Mouse (Mus musculus) lung, embryonic 16.5 days (tissue): ENCODE results near the gene Slc46a1. TPM values are rescaled to one million over a fixed set of nuclear protein-coding genes. Genes with fewer than 3 reads are reported as not detected.

Experiments used
- ATAC-seq: fragments of 200-750 bp; cut with Nextera tagmentation; 2 replicates; pipeline ENCODE4 v1.8.0; 2017; ENCODE audit warnings: low read depth, mild to moderate bottlenecking, moderate library complexity
- H3K27ac ChIP-seq: fragments of 300-500 bp; sonication (generic); 2 replicates; pipeline ENCODE4 v1.5.1; 2014; ENCODE audit warnings: mild to moderate bottlenecking, control low read depth, low read length
- H3K27me3 ChIP-seq: fragments of 300-500 bp; sonication (generic); 2 replicates; pipeline ENCODE4 v1.6.1; 2014; ENCODE audit warnings: low read depth, low read length, mixed read lengths; ENCODE audit not compliant: control insufficient read depth, insufficient read depth
- H3K36me3 ChIP-seq: fragments of 300-500 bp; sonication (generic); 2 replicates; pipeline ENCODE4 v1.6.1; 2014; ENCODE audit warnings: low read length; ENCODE audit not compliant: control insufficient read depth, insufficient read depth
- H3K4me1 ChIP-seq: fragments of 300-500 bp; sonication (generic); replicated peaks from 2 replicates; pipeline ENCODE4 v1.6.1; 2014; ENCODE audit warnings: low read length, mixed read lengths; ENCODE audit not compliant: control insufficient read depth, insufficient read depth
- H3K4me2 ChIP-seq: fragments of 300-500 bp; sonication (generic); 2 replicates; pipeline ENCODE4 v1.6.1; 2014; ENCODE audit warnings: low read depth, low read length, control low read depth
- H3K4me3 ChIP-seq: fragments of 300-500 bp; sonication (generic); 2 replicates; pipeline ENCODE4 v1.5.1; 2014; ENCODE audit warnings: mild to moderate bottlenecking, low read length, control low read depth
- H3K9ac ChIP-seq: fragments of 300-500 bp; sonication (generic); 2 replicates; pipeline ENCODE4 v1.6.1; 2014; ENCODE audit warnings: low read length, control low read depth
- H3K9me3 ChIP-seq: fragments of 300-500 bp; sonication (generic); 2 replicates; pipeline ENCODE4 v1.6.1; 2016; ENCODE audit warnings: low read length; ENCODE audit not compliant: control insufficient read depth
- WGBS: fragments of 180-500 bp; shearing (Covaris S2); extraction: QIAGEN DNeasy Blood & Tissue Kit; methylation state at CpG from one replicate; pipeline ENCODE4 v1.1.7; 2014; 5-methylcytosine and 5-hydroxymethylcytosine counted together
- polyA plus RNA-seq: library from polyadenylated mRNA; unstranded; fragments of >200 nt; fragmentation: Nextera tagmentation; extraction: Ambion mirVana; gene quantifications from 2 replicates; pipeline ENCODE4 v1.2.1, GENCODE M21; 2015

The Slc46a1 gene
- polyA plus RNA-seq, 1 experiment from 2014 or later: 12.2 TPM

GRCm38 (mm10) chr11:78428309-78428708 is 37.2 kb upstream of the Slc46a1 start:
- no peak overlapping the region for H3K9ac ChIP-seq
- ATAC-seq: no peak
- H3K27me3 ChIP-seq: no peaks in the 10 kb centered on the region
- H3K27ac ChIP-seq: no peak overlapping the region
- no peak overlapping the region for H3K4me3 ChIP-seq
- H3K36me3 ChIP-seq: no peaks in the 10 kb centered on the region
- H3K4me1 ChIP-seq: no peaks in the 10 kb centered on the region
- H3K9me3 ChIP-seq: no peaks in the 10 kb centered on the region
- WGBS: 62% methylated on average over 5 of the region's 5 CpGs
- H3K4me2 ChIP-seq: no peak overlapping the region

DNA sequence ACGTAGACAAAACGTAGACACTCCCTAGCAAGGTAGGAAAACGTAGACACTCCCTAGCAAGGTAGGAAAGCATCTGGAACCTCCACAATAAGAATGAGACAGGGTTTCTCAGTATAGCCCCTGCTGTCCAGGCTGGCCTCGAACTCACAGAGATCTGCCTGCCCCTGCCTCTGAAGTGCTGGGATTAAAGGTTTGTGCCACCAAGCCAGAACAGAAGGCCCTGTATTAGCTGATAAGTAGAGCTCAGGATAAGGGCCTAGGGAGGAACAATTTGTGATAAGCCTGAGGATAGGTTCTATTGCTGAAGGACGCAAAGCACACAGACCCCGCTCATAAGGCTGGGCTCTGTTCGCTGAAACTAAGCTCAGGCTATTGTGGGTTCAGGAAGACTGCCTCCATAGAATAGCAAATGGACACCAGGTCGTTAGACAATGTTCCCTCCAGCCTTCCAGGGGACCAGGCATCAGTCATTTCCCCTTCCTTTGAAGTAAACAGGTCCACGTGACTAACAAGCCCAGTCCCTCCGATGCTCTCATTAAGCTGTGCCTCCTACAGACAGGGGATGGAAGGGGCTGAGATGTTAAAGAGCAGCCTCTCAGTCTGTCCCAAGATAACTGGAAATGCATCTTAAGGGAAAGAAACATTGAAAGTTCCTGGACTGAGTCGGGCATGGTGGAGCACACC is 35.2 kb upstream of the Slc46a1 start:
- WGBS: 52% methylated on average over 11 of the region's 11 CpGs
- H3K27me3 ChIP-seq: no peaks in the 10 kb centered on the region
- H3K4me2 ChIP-seq: no peak overlapping the region
- H3K4me1 ChIP-seq: no peaks in the 10 kb centered on the region
- no peaks in the 10 kb centered on the region for H3K36me3 ChIP-seq
- ATAC-seq: no peak
- no peak overlapping the region for H3K9ac ChIP-seq
- no peak overlapping the region for H3K27ac ChIP-seq
- no peaks in the 10 kb centered on the region for H3K9me3 ChIP-seq
- no peak overlapping the region for H3K4me3 ChIP-seq

DNA sequence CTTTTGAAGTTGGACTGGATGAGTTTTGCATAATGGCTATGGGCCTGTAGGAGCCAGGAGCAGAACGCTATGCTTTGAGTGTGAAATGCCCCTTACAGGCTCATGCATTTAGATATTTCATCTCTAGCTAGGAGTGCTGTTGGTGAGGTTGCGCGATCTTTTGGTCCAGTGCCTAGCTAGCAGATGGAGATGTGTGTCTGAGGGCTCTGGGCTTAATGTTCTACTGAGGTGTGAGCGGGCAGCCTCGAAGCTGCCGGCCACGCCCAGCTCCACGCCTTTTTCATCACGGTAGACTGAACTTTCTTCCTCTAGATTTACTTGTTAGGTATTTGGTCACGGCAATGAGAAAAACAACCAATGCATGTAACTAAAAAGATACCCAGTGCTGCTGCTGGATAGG is 34.3 kb upstream of the Slc46a1 start:
- H3K27ac ChIP-seq: no peak overlapping the region
- H3K4me3 ChIP-seq: no peak overlapping the region
- no peak for ATAC-seq
- no peak overlapping the region for H3K9ac ChIP-seq
- H3K4me2 ChIP-seq: no peak overlapping the region
- peaks cover 2% of the 10 kb centered on the region; the same call in 1 of the 2 replicates for H3K4me1 ChIP-seq
- no peaks in the 10 kb centered on the region for H3K27me3 ChIP-seq
- H3K9me3 ChIP-seq: no peaks in the 10 kb centered on the region
- 85% methylated on average over 10 of the region's 10 CpGs for WGBS
- H3K36me3 ChIP-seq: no peaks in the 10 kb centered on the region

DNA sequence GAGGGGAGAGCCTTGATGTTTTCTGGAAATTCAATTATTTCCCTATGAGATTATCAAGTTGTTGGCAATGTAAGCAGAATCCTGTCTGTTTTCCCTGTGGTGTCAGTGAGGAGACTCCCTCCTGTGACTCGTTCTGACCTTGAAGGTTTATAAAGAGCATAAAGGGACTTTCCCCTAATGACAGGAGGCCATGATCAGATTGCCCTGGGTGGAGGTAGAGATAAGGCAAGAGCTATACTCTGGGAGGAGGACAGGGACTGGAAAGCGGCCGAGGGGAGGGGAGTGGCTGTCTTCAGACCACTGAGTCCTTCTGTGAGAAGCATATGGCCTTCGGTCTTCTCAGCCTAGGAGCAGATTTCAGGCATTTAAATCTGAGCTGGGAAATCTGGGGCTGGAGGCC is 31.4 kb upstream of the Slc46a1 start:
- no peak overlapping the region for H3K4me2 ChIP-seq
- no peak overlapping the region for H3K27ac ChIP-seq
- ATAC-seq: no peak
- H3K4me3 ChIP-seq: no peak overlapping the region
- no peak overlapping the region for H3K9ac ChIP-seq
- no peaks in the 10 kb centered on the region for H3K36me3 ChIP-seq
- no peaks in the 10 kb centered on the region for H3K9me3 ChIP-seq
- no peaks in the 10 kb centered on the region for H3K27me3 ChIP-seq
- H3K4me1 ChIP-seq: peaks cover 2% of the 10 kb centered on the region; the same call in 1 of the 2 replicates
- 45% methylated on average over 4 of the region's 4 CpGs for WGBS

GRCm38 (mm10) chr11:78435776-78436349 is 29.6 kb upstream of the Slc46a1 start:
- H3K9ac ChIP-seq: no peak overlapping the region
- H3K27ac ChIP-seq: peak overlapping the region; percentile 14; the same call in 1 of the 2 replicates

DNA sequence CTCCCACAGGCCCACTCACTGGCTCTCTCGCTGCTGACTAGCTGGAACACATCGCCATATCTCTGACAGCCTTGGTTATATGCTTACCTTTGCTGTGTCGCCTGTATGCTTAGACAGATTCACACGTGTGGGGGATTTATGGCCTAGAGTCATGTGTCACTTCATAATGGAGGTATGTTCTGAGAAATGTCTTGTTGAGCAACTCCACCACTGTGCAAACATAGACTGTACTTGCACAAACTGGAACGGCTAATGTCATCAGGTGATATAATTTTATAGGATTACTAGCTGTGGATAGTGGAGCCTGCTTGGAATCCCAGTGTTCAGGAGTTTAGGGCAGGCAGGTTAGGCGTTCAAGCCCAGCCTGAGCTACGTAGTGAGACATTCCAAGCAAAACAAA is 28.3 kb upstream of the Slc46a1 start:
- no peaks in the 10 kb centered on the region for H3K27me3 ChIP-seq
- WGBS: 66% methylated on average over 7 of the region's 7 CpGs
- H3K9ac ChIP-seq: no peak overlapping the region
- no peaks in the 10 kb centered on the region for H3K9me3 ChIP-seq
- ATAC-seq: no peak
- no peak overlapping the region for H3K4me3 ChIP-seq
- no peak overlapping the region for H3K4me2 ChIP-seq
- H3K27ac ChIP-seq: no peak overlapping the region
- no peaks in the 10 kb centered on the region for H3K36me3 ChIP-seq
- peaks cover 2% of the 10 kb centered on the region; the same call in 1 of the 2 replicates for H3K4me1 ChIP-seq

More at GRCm38 (mm10) chr11:78435776-78436349, 29.6 kb upstream of the Slc46a1 start:
- Histone ChIP-seq H3K4me1 (peaks cover 2% of the 10 kb centered on the region; the same call in 1 of the 2 replicates), H3K9me3 (no peaks in the 10 kb centered on the region), H3K27me3 (no peaks in the 10 kb centered on the region), H3K4me2 (peak overlapping the region; percentile 10; the same call in 1 of the 2 replicates), H3K4me3 (no peak overlapping the region), H3K36me3 (no peaks in the 10 kb centered on the region)
- 4% methylated on average over 19 of the region's 19 CpGs for WGBS
- ATAC-seq: peak; percentile 85

DNA sequence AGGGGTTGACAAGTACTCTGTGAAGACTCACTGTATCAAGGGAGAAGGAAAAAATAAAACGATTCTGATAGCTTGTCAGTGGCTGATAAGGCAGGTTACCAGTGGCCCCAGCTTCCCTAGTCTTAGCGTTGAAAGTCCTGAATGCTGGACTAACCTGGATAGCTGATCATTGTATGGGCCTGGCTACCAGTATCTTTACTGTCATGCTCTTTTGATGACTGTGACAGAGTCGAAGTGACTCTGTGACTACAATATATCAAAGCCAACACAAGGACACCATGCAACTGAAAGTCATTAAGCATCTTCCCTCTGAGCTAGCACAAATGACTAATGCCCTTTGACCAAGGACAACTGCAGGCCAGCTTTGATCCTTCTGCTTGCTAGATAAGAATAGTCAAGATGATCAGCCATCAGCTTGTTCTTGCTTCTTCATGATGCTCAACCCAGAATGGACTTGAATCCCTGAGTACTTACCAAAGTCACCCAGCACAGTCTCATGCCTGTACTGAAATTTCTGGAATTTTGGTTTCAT is 27.0 kb upstream of the Slc46a1 start:
- H3K4me3 ChIP-seq: no peak overlapping the region
- no peak overlapping the region for H3K9ac ChIP-seq
- no peak overlapping the region for H3K4me2 ChIP-seq
- H3K27ac ChIP-seq: no peak overlapping the region
- no peaks in the 10 kb centered on the region for H3K9me3 ChIP-seq
- H3K4me1 ChIP-seq: peaks cover 2% of the 10 kb centered on the region; the same call in 1 of the 2 replicates
- H3K36me3 ChIP-seq: no peaks in the 10 kb centered on the region
- 63% methylated on average over 3 of the region's 3 CpGs for WGBS
- ATAC-seq: no peak
- H3K27me3 ChIP-seq: no peaks in the 10 kb centered on the region

GRCm38 (mm10) chr11:78443115-78443514 is 22.4 kb upstream of the Slc46a1 start:
- Histone ChIP-seq H3K27ac (no peak overlapping the region), H3K9me3 (no peaks in the 10 kb centered on the region), H3K4me1 (no peaks in the 10 kb centered on the region), H3K9ac (no peak overlapping the region), H3K4me2 (no peak overlapping the region), H3K36me3 (no peaks in the 10 kb centered on the region), H3K27me3 (no peaks in the 10 kb centered on the region), H3K4me3 (no peak overlapping the region)
- WGBS: 70% methylated on average over 5 of the region's 5 CpGs
- ATAC-seq: no peak

- Histone ChIP-seq H3K27me3 (no peaks in the 10 kb centered on the region), H3K4me2 (no peak overlapping the region), H3K36me3 (no peaks in the 10 kb centered on the region), H3K27ac (no peak overlapping the region), H3K9me3 (no peaks in the 10 kb centered on the region), H3K9ac (no peak overlapping the region), H3K4me1 (no peaks in the 10 kb centered on the region), H3K4me3 (no peak overlapping the region)
- 81% methylated on average over 3 of the region's 3 CpGs for WGBS
- no peak for ATAC-seq
Measured at GRCm38 (mm10) chr11:78447168-78447567, 18.3 kb upstream of the Slc46a1 start.
